Mouse (Mus musculus) midbrain, embryonic 12.5 days (tissue): Measurements from ENCODE around the gene Kyat3. TPM values are rescaled to one million over a fixed set of nuclear protein-coding genes. Genes with fewer than 3 reads are reported as not detected.

ENCODE experiments used
- ATAC-seq: fragments of 200-750 bp; cut with Nextera tagmentation; 2 replicates; pipeline ENCODE4 v1.8.0; 2017; ENCODE audit warnings: low read depth, moderate TSS enrichment, moderate library complexity; ENCODE audit not compliant: low FRiP score
- H3K27ac ChIP-seq: fragments of 300-500 bp; sonication (generic); replicated peaks from 2 replicates; pipeline ENCODE4 v1.5.1; 2016; ENCODE audit warnings: mild to moderate bottlenecking
- H3K27me3 ChIP-seq: fragments of 300-500 bp; sonication (generic); 2 replicates; pipeline ENCODE4 v1.6.1; 2016; ENCODE audit warnings: mild to moderate bottlenecking
- H3K36me3 ChIP-seq: fragments of 300-500 bp; sonication (generic); 2 replicates; pipeline ENCODE4 v1.6.1; 2016
- H3K4me1 ChIP-seq: fragments of 300-500 bp; sonication (generic); 2 replicates; pipeline ENCODE4 v1.6.1; 2016
- H3K4me2 ChIP-seq: fragments of 300-500 bp; sonication (generic); replicated peaks from 2 replicates; pipeline ENCODE4 v1.6.1; 2016; ENCODE audit warnings: mild to moderate bottlenecking, moderate library complexity
- H3K4me3 ChIP-seq: fragments of 300-500 bp; sonication (generic); 2 replicates; pipeline ENCODE4 v1.5.1; 2016; ENCODE audit warnings: mild to moderate bottlenecking
- H3K9ac ChIP-seq: fragments of 300-500 bp; sonication (generic); replicated peaks from 2 replicates; pipeline ENCODE4 v1.6.1; 2016; ENCODE audit warnings: mild to moderate bottlenecking, moderate library complexity
- H3K9me3 ChIP-seq: fragments of 300-500 bp; sonication (generic); 2 replicates; pipeline ENCODE4 v1.6.1; 2016; ENCODE audit warnings: mild to moderate bottlenecking
- WGBS: fragments of 180-500 bp; shearing (Covaris S2); methylation state at CpG from one replicate; pipeline ENCODE4 v1.1.7; 2016; 5-methylcytosine and 5-hydroxymethylcytosine counted together
- polyA plus RNA-seq: library from polyadenylated mRNA; unstranded; fragments of >200 nt; fragmentation: Nextera tagmentation; extraction: Ambion mirVana; gene quantifications from 2 replicates; pipeline ENCODE4 v1.2.1, GENCODE M21; 2016

Gene Kyat3
- polyA plus RNA-seq, 1 experiment from 2014 or later: 7.9 TPM

DNA sequence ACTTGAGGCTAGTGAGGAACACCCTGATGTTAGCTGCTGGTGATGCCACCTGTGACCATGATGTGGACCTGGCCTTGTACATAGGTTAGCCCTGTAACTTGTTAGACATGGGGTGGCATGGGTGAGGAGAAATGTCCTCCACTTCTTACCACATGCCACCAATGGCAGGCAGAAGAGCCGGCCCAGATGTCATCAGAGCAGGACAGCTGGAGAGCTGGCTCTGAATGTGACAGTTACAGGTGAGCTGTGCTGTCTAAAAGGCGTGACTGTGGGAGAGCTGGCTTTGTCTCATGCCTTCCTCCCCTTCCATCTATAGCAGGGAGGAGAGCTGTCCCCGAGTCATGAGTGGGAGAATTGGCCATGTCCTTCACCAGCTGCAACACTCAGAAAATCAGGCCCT is 94.7 kb downstream of the Kyat3 start:
- H3K4me1 ChIP-seq: no peaks in the 10 kb centered on the region
- H3K27me3 ChIP-seq: no peaks in the 10 kb centered on the region
- H3K4me3 ChIP-seq: no peak overlapping the region
- no peak overlapping the region for H3K9ac ChIP-seq
- H3K27ac ChIP-seq: no peak overlapping the region
- H3K4me2 ChIP-seq: no peak overlapping the region
- H3K9me3 ChIP-seq: no peaks in the 10 kb centered on the region
- peaks cover 64% of the 10 kb centered on the region for H3K36me3 ChIP-seq
- no peak for ATAC-seq
- 92% methylated on average over 3 of the region's 3 CpGs for WGBS

Other genes starting within 250 kb of the Kyat3 start
- not detected in 2 replicates for gene Gbp5, start 207.1 kb upstream of the Kyat3 start, polyA plus RNA-seq
- 1.8 and 2.3 TPM in 2 replicates for gene Gbp7, start 170.7 kb upstream of the Kyat3 start, polyA plus RNA-seq
- 0.38 and 0.64 TPM in 2 replicates for gene Gbp3, start 141.0 kb upstream of the Kyat3 start, polyA plus RNA-seq
- gene Gbp2b, start 106.2 kb upstream of the Kyat3 start, polyA plus RNA-seq: not detected in 2 replicates
- 0.29 and 0.55 TPM in 2 replicates for gene Gbp2, start 80.4 kb upstream of the Kyat3 start, polyA plus RNA-seq
- 91.8 and 95.1 TPM in 2 replicates for gene Gtf2b, start 64.0 kb downstream of the Kyat3 start, polyA plus RNA-seq
- gene Pkn2, start 181.0 kb downstream of the Kyat3 start, polyA plus RNA-seq: 53.1 and 55.0 TPM in 2 replicates